Mouse (Mus musculus) frontal cortex, postnatal 36 days (tissue): Measurements from ENCODE around the gene Cd96.

Experiments used
- DNase-seq, 2 experiments: peaks; one replicate each; pipeline ENCODE4 v3.0.0; 2022; ENCODE audit warnings: low spot score in 2 of 2

Gene Cd96

DNA sequence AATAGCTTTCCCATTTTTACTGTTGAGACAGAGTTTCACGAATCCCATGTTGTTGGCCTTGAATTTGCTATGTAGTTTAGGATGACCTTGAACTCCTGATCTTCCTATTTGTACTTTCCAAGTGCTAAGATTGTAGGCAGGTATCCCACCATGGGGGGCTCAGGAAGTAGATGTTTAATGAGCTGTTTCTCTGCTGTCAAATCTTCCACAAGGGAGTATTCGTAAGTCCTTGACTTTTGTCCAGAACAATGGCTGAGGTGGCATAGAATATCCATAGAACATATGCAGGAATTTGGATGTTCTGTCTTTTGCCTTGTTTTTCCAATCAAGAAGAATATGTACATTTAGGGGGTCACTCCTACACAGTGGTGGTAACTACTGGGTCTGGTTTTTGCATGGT lies 73.1 kb downstream of the Cd96 start:
- no peak for DNase-seq

DNA sequence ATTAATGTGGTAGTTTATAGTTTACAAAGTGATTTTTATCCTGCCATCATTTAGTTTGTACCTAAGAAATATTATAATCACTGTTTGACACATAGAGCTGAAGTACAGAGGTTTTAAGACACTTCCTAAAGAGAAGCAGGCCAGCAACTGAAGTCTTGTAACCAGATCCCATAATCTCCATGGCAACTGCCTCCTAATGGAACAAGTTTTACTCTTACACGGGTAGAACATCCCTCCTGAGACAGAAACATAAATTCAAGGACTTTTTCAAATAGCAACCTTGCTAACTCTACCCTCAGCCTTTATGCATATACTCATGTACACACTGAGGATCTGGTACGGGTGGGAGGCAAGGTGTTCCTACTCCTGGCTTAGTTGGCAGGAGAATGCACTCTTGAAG lies 83.8 kb downstream of the Cd96 start:
- DNase-seq = no peak

DNA sequence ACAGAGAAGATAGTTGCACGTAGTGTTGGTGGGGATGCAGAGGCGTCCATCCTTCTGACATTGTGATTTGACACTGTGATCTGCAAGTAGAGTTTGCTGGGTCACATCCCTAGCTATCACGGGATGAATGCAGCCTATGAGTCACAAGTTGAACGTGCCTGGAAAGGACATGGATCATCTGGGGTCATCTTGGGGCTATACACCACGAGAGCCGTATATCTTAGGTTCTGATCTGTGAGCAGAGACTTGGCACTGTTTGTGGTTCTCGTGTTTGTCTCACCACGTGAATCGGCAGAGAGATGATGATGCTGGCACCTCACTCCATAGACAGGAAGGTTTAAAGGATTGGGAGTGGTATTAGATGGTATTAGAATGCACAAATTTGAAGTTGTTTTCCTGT lies 86.2 kb downstream of the Cd96 start:
- no peak for DNase-seq

DNA sequence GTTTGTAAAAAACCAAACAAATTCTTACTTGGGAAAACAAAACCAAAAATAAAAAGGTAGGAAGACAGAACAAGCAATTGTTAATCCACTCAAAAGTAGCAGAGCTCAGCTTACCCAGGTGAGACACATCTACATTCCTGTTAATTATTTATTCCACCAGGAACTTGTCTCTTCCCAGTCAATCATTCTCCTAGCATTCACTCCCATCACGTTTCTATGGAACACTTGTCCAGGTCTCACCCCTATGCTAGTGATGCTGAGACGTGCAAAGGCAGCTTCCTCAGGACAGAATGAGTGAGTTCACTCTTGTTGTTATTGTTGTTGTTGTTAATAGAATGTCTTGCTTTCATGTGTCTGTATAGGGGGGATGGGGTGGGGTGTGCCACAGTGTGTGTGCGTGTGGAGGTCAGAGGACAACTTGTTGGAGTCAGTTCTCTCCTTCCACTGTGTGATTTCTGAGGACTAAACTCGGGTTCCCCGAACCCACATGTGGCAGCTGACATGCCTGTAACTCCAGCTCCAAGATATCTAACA lies 97.0 kb downstream of the Cd96 start:
- no peak for DNase-seq

DNA sequence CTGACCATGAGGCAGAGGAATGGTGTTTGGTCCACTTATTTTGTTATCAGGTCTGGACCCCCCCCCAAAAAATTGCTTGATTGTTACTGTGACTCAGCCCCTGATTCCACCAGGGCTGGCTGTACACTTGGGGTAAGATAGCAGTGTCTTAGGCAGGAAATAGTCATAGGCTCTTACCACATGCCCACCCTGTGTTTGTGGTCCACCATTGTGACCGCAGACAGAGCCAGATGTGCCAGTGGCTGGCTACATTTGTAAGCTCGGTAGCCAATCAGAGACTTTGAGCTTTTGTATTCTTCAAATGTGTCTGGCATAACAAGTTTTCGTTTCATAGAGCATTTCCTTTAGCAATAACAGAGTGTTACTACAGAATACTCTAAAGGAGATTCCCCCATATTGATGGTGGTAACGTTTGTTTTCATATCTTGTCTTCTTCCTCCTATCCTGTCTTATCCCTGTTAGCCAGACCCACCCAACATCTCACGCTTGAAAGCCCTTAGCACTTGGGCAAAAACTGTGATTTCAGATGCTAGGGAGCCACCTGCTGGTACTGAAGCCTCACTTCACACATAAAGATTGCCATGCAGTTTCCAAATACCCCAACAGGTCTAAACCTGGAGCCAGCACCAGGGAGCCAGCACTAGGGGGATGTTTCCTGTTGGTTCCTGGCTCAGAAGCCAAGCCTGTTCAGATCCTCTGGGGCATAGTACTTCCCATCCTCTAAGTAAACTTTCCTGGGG lies 97.7 kb downstream of the Cd96 start:
- peak; percentile 37 to 71 for DNase-seq

DNA sequence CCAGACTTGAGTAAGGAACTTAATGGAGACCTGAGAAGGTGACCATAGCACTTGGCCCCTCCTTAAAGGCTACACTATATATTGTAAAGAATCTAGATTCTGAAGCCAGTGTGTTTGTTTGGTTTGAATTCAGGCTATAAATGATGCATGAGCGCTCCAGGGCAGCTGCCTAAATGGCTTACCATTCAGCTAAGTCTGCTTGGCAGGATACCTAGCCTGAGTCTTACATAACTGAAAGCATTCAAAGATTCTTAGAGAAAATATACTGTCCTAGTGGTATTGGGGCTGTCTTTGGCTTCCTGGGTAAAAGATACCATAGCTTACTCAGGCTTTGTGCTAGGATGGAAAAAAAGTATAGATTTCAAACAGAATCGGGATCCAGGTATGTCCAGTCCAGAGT lies 98.7 kb downstream of the Cd96 start:
- DNase-seq = no peak

DNA sequence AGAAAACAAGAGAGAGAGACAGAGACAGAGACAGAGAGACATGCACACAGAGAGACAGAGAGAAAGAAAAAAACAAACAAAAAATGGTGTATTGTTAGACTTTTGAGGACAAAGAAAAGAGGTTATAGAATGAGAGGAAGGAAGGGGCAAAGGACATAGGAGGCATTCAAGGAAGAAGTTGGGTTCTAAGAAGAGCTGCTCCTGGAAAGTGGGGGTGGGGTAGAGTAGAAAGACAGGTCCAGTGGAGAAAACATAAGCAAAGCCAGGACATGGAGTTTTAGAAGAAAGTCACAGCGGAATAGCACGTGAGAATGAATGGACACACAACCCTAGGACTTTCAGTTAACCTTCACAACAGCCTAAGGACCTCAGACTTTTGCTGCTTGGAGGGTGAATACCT lies 99.7 kb downstream of the Cd96 start:
- DNase-seq = no peak

DNA sequence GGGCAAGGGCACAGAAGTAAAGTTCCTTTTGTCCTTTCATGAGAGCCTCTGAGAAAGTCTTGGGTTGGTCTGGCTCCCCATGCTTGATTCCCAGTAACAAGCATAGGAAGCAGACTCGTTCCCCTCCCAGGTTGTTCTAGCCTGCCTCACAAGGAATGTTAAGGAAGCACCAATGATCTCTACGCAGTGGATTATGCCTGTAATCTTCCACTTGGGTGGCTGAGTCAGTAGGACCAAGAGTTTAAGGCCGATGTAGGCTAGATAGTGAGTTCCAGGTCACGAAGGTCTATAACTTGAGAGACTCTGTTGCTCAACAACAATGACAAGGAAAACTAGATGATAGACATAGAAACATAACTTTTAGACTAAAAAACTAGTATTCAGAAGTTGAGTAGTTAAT lies 100.3 kb downstream of the Cd96 start:
- no peak for DNase-seq

DNA sequence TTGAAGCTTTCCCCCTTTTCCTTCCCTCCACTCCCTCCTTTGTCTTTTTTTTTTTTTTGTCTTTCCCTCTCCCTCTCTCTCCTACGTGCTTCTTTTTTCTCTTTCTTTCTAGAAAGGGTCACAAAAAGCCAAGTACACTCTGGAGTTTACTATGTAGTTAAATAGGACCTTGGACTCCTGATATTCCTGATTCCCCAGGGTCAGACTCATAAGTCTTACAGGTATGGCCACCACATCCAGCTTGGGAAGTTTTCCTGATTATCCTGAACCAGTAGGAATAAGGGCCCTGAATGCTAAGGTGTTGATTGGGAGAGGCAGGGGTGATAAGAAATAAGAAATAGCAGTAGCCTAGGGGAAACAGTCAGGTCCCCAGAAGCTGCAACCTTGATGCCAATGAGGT lies 100.7 kb downstream of the Cd96 start:
- no peak for DNase-seq

DNA sequence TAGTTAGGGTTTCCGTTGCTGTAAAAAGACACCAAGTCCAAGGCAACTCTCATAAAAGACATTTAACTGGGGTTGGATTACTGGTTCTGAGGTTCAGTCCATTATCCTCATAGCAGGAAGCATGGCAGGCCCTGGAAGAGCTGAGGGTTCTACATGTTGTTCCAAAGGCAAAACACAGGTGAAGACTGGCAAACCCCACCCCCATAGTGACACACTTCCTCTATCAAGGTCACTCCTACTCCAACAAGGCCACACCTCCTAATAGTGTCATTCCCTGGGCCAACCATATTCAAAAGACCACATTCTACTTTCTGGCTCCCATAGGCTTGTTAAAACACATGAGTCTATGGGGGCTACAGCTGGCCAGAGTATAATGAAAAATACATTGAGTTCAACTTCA lies 108.4 kb downstream of the Cd96 start:
- no peak for DNase-seq

DNA sequence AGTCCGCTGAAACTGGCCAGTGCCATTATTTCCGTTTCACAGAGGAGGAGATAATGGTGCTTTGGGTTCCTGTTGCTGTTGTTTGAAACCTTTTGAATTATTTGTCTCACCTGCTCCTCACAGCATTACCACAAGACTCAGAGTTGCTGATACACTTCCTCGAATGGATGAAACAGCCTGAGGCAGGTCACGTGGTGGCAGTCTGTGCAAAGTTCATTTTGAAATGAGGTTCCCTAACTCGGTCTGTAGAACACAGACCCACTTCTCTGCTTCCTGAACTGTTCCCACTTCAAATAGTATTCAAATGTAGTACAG lies 109.2 kb downstream of the Cd96 start:
- DNase-seq = peak in 1 of 2 experiments; percentile 19

DNA sequence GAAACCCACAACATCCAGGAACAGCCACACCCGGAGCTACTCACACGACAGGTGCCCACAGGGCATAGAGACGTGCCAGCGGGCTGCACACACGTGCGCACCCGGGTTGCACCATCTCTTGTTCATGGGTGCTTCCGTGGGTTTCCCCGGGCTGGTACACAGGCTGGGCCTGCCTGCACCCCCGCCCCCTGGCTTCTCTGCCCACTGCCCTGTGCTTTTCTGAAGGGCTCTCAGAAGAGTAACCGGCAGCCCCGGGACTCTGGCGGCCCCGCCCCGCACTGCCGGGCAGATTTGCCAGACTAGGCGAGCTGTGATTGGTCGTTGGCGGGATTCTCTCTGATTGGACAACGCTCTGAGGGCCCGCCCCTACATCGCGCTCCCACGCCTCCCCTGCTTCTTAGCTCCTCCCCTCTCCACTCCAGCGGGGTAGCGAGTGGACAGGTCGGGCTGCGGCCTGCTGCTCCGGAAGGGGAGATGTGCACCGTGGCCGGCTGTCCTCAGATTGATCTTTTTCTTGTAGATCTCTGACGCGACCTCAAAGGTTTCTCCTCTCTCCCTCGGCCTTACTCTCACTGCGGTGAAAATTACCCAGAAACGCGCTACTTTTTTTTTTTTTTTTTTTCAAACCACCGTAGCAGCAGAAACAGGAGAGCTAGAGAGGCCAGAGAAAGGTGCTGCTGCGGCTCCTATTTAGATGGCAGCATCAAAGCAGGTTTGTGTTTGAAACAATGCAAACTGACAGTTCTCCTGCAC lies 109.7 kb downstream of the Cd96 start, which contains the start of gene Plcxd2:
Gene Plcxd2 (minus strand): TSS at position 66 of the 753 bp plus-strand sequence.
- peak; percentile 92 to 95 for DNase-seq

DNA sequence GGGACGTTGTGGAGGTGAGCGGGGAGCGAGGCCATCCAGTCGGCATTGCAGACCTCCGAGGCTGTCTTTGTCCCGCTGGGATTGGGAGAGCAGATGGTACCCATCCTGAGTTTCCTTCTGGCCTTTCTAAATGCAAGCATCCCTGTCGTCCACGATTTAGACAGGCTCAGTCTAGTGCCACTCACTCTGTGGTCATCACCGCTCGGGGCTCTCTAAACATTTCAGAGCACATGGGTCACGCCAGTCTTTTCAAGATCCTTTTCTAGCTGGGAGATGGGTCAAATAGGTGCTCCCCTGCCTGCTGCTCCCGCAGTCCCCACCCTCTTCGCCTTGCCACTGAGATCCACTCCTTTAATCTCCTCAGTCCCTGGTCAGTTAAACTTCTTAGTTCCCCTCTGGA lies 110.3 kb downstream of the Cd96 start:
- DNase-seq = peak in 1 of 2 experiments; percentile 10

DNA sequence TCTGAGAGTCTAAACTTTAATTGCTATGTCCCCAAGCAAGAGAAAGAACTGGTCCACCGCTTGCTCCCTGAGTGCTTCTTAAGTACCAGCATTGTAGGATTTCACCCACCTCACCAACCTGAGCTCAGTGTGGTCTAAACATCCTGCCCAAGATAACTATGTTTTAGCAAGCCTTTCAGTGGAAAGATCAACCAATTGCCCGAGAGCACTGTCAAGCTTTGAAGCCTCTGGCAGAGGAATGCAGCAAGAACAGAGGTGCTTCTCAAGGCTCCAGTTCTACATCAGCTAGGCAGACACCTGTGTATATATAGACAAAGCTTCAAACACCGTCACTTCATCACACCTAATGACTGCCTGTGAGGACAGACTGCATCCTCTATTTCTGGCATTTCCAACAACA lies 111.3 kb downstream of the Cd96 start:
- no peak for DNase-seq

DNA sequence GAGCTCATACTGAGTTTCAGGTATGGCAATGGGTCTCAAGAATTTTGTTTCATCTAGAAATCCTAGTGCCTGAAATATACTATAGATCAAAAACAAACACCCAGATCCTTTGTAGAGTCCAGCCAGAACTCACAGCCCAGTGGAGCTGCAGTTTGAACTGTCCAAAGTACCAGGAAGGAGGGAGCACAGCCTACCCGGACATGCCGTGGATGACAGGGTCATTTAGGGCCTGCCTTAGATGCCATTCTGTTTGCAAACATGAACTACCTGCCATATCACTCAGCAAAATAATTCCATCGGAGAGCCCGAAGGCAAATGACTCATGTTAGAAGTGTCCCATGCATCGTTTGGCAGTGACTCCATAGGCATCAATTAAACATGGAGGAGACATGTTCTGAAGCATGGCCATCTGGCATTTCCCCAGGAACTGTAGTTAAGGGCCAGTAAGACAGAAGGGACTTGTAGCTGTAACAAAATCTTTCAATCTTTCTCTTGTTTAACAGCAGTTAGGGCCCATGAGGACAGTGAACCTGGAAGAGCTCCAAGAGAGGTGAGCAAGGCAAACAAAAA lies 111.9 kb downstream of the Cd96 start:
- no peak for DNase-seq

DNA sequence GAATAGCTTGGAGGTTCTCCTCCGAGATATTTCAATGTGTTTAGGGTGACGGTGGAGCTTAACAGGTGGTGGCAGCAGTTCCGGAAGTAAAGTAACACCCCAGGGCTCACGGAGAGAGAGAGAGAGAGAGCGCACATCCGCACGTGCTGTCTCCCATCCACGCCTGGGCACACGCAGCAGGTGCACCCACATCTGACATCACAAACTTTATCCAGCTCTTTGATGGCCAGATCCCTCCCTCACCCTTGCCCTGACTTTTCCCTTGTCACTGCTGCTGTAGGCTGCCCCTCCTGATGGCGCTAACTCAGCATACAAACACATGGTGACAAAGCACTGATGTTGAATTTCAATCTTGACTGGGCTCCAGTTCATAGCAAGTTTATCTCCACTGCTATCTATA lies 113.8 kb downstream of the Cd96 start:
- DNase-seq = no peak

DNA sequence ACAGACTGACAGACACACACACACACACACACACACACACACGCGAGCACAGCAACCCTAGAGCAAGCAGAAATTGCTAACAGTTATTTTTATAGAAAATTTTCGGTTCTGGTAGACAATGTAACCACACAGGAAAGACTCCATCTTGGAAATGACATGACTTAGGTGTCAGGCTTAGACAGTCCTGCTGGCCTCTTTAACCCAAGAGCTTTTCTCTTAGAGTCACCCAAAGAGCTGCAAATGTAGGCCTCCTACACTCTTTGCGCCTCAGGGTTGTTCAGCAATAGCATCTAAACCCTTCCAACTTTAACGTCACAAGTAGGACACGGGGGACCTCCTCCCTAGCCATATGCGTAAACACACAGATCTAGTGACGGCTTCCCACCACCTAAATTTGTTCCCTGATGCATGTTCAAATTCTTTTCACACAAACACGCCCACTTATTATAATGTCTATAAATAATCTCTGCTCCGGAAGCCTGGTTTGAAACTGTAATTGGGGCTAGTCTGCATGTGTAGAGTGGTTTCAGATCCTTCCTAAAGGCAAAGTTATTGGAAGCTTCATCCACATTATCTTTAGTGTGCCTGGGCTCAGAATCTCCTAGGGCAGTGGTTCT lies 118.4 kb downstream of the Cd96 start:
- peak; percentile 28 to 54 for DNase-seq

DNA sequence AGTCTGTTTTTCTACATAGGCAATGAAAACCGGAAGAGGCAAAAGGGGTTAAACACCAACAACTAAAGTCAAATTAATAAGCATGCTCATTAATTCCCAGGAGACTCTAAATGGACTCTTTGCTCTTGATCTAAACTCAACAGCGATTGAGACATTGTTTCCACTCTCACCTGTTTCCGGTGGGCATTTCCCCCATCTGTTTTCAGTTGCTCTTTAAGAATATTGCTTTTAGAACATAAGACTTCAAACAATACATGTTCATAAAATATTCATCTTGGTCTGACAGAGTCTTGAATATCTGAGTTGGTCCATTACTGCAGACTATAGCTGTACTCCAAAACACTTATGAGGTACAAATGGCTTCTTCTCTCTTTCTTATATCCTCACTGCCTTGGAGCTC lies 119.1 kb downstream of the Cd96 start:
- DNase-seq = no peak

DNA sequence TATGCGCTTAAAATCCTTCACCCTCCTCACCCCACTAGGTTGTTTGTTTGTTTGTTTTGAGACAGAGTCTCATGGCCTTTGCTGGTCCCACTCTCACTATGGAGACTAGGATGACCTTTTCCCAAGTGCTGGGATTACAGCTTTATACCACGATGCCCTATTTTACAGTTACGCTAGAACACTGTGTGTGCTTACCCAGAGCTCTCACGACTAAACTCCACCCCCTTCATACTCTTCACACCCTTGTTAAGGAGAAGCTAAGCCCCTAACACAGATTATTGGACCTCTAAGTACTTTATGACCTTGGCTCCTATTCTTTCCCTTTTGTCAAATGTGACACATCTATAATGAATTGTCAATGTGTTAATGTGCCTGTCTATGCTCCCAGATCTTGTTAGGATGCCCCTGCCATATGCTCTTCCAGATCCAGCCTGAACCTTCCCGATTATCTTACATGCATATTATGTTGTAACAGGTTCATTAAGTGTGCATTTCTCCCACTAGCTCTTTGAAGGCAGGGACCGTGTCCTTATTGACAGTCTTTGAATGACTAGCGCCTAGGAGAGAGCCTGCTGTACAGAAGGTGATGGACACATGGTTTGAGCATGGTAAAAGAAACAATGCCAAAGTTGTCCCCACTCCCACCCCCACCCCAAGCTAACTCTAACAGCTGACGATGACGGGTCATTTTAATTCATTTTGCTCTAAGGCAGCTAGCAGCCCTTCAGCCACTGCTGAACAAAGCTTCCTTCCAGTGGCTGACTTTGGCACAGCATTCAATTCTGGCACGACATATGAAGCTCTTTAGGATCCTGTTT lies 120.5 kb downstream of the Cd96 start:
- no peak for DNase-seq

DNA sequence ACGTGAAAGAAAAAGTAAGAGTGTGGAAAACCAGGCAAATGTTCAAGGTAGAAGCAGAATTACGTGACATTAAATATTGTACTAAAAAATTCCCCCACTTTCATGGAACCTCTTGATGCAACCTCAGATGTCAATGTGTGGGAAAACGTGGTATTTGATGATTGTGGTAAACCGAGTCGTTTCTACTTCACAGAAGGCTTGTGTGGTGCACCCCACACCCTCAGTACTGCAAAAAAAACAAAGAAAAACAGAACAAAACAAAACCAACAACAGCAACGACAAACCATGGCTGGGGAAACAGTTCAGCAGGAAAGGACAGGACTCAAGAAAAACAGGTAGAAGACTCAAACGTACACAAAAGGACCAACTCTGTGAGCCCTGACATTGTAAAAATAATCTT lies 121.8 kb downstream of the Cd96 start:
- DNase-seq = no peak

DNA sequence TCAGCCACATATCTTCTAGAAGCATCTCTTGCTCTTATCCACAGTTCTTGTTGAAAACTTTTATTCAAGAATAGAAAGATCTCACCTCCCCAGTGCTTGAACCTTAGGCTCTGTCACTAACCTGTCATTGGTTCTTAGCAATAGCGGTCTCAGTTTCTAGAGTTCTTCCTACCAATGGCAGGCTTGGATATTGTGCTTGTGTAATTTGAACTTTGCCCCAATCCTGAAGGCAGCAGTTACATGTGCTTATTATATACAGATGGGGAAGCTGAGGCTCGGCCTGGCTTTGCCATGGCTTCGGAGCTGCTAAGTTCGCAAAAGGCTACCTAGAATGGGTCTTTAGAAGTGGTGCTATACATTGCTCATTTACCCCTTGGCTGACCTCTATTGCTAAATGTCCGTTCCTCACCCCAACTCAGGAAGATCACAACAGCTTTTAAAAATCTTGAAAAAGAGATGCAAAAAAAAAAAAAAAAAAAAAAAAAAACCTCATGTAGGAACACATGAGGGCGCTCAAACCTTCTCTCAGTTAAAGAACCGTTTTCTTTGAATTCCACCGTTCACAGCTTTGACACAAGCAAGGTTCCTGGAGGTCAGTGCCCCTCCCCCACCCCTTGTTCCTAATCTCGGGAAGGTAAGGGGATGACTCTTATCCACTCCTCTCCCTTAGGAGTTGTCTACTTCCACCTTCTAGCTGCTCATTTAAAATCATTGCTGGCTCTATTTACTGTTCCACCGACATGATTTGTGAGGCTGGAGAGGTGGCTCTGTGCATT lies 129.0 kb downstream of the Cd96 start:
- DNase-seq = no peak
